Mouse (Mus musculus): ENCODE measurements around the gene Lypd6. TPM values are rescaled to one million over a fixed set of nuclear protein-coding genes. Genes with fewer than 3 reads are reported as not detected.

Lypd6 gene
- polyA plus RNA-seq, 1 experiment from 2014 or later: 8.8 TPM

DNA sequence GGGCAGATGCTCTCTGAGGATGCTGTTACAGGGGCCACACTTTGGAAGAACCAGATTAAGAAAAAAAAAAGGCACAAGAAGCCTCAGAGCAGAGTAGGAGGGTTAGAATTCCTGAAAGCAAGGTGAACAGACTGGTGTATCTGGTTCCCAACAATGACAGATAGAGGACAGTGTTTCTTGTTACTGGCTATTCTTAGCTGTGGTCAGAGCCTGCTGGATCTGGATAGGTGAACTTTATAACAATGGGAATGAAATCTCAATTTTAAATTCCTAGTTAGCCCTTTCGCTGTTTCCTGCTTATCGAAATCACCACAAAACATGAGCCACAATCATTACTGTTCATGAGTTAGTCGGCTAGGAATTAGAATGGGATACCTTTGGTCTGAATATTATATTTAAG, 93.8 kb downstream of the Lypd6 start:
- H3K4me1 ChIP-seq (ENCODE audit: control insufficient read depth, insufficient read depth, low read length): 0 out of 2 replicates have a peak, but pooled peaks cover 4% of the 10 kb centered on the region
- WGBS: 84% methylated on average over 3 of the region's 3 CpGs
- no peak overlapping the region for H3K27ac ChIP-seq (replicated peaks; ENCODE audit: low read depth, low read length)
- H3K9me3 ChIP-seq (ENCODE audit: control insufficient read depth, low read length): no peaks in the 10 kb centered on the region
- no peaks in the 10 kb centered on the region for H3K27me3 ChIP-seq (replicated peaks; ENCODE audit: control insufficient read depth, insufficient read depth, low read length)
- no peak overlapping the region for H3K4me2 ChIP-seq (ENCODE audit: low read depth, low read length)
- no peaks in the 10 kb centered on the region for H3K36me3 ChIP-seq (ENCODE audit: control insufficient read depth, insufficient read depth, low read length)
- H3K4me3 ChIP-seq (ENCODE audit: low read depth, low read length): no peak overlapping the region
- ATAC-seq (ENCODE audit: low read depth): no peak
- no peak for DNase-seq (ENCODE audit: low spot score)
- H3K9ac ChIP-seq (ENCODE audit: low read depth, low read length): no peak overlapping the region

DNA sequence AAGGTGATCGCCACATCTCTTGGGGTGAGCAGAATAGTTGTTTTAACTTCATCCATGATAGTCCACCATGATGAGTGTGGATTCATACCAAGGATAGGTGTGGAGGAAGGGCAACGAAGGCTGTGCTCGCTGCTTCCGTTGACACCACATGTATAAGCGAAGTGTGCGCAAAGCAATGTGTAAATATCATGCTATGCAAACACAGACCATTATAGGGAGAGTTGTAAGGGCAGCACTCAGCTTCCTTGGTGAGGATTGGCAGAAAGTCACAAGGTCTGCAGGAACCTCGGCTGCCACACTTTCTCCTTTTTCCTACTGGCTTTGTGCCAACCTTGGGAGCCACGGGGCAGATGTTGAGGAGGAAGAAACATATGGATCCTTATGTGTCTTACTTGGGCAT, 97.4 kb downstream of the Lypd6 start:
- ATAC-seq (ENCODE audit: low read depth): no peak
- 67% methylated on average over 8 of the region's 8 CpGs for WGBS
- DNase-seq (ENCODE audit: low spot score): no peak
- H3K27me3 ChIP-seq (replicated peaks; ENCODE audit: control insufficient read depth, insufficient read depth, low read length): no peaks in the 10 kb centered on the region
- H3K4me1 ChIP-seq (ENCODE audit: control insufficient read depth, insufficient read depth, low read length): 0 out of 2 replicates have a peak, but pooled peaks cover 4% of the 10 kb centered on the region
- no peak overlapping the region for H3K4me2 ChIP-seq (ENCODE audit: low read depth, low read length)
- H3K36me3 ChIP-seq (ENCODE audit: control insufficient read depth, insufficient read depth, low read length): no peaks in the 10 kb centered on the region
- no peak overlapping the region for H3K27ac ChIP-seq (replicated peaks; ENCODE audit: low read depth, low read length)
- no peaks in the 10 kb centered on the region for H3K9me3 ChIP-seq (ENCODE audit: control insufficient read depth, low read length)
- no peak overlapping the region for H3K9ac ChIP-seq (ENCODE audit: low read depth, low read length)
- H3K4me3 ChIP-seq (ENCODE audit: low read depth, low read length): no peak overlapping the region

DNA sequence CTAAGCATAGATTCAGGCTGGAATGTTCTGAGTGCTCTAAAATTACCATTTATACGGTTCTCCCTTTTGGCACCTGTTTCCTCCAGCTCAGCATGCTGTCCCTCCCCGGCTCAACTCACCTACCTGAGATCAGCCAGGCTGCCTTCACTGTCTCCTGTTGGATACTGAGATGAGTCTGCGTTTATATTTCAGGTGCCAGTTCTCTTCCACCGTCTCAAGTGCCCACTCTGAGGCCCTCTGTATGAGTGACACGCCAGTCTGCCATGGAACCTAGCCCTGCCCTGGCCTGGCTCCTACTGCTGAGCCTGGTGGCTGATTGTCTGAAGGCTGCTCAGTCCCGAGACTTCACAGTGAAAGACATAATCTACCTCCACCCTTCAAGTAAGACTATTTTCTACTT, 99.0 kb downstream of the Lypd6 start:
- H3K4me3 ChIP-seq (ENCODE audit: low read depth, low read length): no peak overlapping the region
- H3K27ac ChIP-seq (replicated peaks; ENCODE audit: low read depth, low read length): no peak overlapping the region
- H3K9ac ChIP-seq (ENCODE audit: low read depth, low read length): no peak overlapping the region
- DNase-seq (ENCODE audit: low spot score): no peak
- 0 out of 2 replicates have a peak, but pooled peaks cover 4% of the 10 kb centered on the region for H3K4me1 ChIP-seq (ENCODE audit: control insufficient read depth, insufficient read depth, low read length)
- no peaks in the 10 kb centered on the region for H3K36me3 ChIP-seq (ENCODE audit: control insufficient read depth, insufficient read depth, low read length)
- H3K9me3 ChIP-seq (ENCODE audit: control insufficient read depth, low read length): no peaks in the 10 kb centered on the region
- 0 out of 2 replicates have a peak, but pooled peaks have one; percentile 4 for ATAC-seq (ENCODE audit: low read depth)
- WGBS: 46% methylated on average over 6 of the region's 6 CpGs
- no peak overlapping the region for H3K4me2 ChIP-seq (ENCODE audit: low read depth, low read length)
- H3K27me3 ChIP-seq (replicated peaks; ENCODE audit: control insufficient read depth, insufficient read depth, low read length): no peaks in the 10 kb centered on the region

DNA sequence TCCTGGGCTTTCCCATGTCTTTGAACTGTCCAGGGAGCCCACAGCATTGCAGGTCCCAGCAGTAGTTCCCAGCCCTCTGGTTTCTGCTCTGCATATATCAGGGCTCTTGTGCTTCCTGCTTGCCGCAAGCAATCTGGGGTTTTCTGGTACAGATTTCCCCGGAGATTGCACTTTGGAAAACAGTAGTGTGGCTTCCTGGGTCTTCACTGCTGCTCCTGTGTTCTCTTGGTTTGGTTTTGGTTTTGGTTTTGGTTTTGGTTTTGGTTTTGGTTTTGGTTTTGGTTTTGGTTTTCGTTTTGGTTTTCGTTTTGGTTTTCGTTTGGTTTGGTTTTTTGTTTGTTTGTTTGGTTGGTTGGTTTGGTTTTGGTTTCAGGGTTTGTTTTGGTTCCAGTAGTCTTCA, 99.9 kb downstream of the Lypd6 start:
- no peaks in the 10 kb centered on the region for H3K36me3 ChIP-seq (ENCODE audit: control insufficient read depth, insufficient read depth, low read length)
- H3K9me3 ChIP-seq (ENCODE audit: control insufficient read depth, low read length): no peaks in the 10 kb centered on the region
- ATAC-seq (ENCODE audit: low read depth) (no peak), DNase-seq (ENCODE audit: low spot score) (no peak)
- no peak overlapping the region for H3K9ac ChIP-seq (ENCODE audit: low read depth, low read length)
- 0 out of 2 replicates have a peak, but pooled peaks cover 4% of the 10 kb centered on the region for H3K4me1 ChIP-seq (ENCODE audit: control insufficient read depth, insufficient read depth, low read length)
- no peak overlapping the region for H3K4me3 ChIP-seq (ENCODE audit: low read depth, low read length)
- 54% methylated on average over 5 of the region's 5 CpGs for WGBS
- no peaks in the 10 kb centered on the region for H3K27me3 ChIP-seq (replicated peaks; ENCODE audit: control insufficient read depth, insufficient read depth, low read length)
- no peak overlapping the region for H3K27ac ChIP-seq (replicated peaks; ENCODE audit: low read depth, low read length)
- H3K4me2 ChIP-seq (ENCODE audit: low read depth, low read length): no peak overlapping the region

DNA sequence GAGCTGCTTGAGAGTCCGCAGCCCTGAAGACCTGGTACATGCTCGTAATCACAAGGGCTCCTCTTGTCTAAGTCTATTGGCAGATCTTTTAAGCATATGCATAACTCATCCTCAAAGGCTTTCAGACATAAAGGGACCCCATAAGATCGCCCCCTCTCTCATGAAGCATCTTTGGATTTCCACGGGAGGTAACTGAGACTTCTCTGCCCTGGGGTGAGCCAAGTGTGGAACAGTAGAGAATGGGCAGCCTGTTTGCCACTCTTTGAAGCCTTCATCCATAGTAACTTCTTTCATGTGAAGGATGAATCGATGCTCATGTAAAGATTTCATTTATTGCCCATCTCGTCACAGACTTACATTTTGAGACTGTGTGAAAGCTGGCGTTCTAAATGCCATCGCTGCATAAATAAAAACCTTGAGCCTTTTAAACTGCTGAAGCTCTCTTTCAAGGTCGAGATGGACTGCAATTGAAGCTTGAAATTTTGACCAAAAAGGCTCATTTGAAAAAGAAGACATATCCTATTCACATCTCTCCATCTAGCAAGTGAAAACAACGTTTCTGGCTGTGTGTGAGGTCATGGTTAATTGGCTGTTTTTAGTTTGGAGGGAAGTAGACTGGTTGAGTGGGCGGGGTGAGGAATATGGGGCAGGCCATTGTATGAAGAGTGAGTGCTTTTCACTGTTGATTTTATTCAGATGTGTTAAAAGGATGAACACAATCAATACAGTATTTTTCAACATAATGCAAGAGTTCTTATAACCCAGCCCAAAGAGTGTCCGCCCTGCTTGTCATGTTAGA, 107.7 kb downstream of the Lypd6 start:
- ATAC-seq (ENCODE audit: low read depth): no peak
- H3K4me1 ChIP-seq (ENCODE audit: control insufficient read depth, insufficient read depth, low read length): peaks cover 4% of the 10 kb centered on the region; the same call in 1 of the 2 replicates
- H3K4me2 ChIP-seq (ENCODE audit: low read depth, low read length): no peak overlapping the region
- H3K36me3 ChIP-seq (ENCODE audit: control insufficient read depth, insufficient read depth, low read length): no peaks in the 10 kb centered on the region
- no peak overlapping the region for H3K9ac ChIP-seq (ENCODE audit: low read depth, low read length)
- H3K27ac ChIP-seq (replicated peaks; ENCODE audit: low read depth, low read length): no peak overlapping the region
- no peaks in the 10 kb centered on the region for H3K27me3 ChIP-seq (replicated peaks; ENCODE audit: control insufficient read depth, insufficient read depth, low read length)
- DNase-seq (ENCODE audit: low spot score): no peak
- 78% methylated on average over 12 of the region's 12 CpGs for WGBS
- H3K9me3 ChIP-seq (ENCODE audit: control insufficient read depth, low read length): no peaks in the 10 kb centered on the region
- H3K4me3 ChIP-seq (ENCODE audit: low read depth, low read length): no peak overlapping the region

DNA sequence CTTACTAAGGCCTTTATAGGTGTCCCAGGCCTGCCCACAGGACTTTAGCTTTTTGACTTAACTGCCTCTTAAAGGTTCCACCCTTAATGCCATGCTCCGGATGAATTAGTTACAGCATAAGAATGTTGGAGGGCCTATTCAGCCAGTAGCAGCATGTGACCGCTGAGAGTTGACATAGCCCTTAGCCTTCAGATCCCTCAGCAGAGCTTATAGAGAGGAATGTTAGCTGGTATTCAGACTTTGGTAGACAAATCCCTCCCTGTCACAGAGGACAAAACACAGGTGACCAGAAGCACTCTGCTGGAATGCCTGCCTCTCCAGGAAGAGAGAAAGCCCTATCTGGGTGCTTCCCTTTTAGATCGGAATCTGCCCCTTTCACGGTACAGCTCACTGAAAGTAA, 109.5 kb downstream of the Lypd6 start:
- no peaks in the 10 kb centered on the region for H3K36me3 ChIP-seq (ENCODE audit: control insufficient read depth, insufficient read depth, low read length)
- peaks cover 4% of the 10 kb centered on the region; the same call in 1 of the 2 replicates for H3K4me1 ChIP-seq (ENCODE audit: control insufficient read depth, insufficient read depth, low read length)
- DNase-seq (ENCODE audit: low spot score) (no peak), ATAC-seq (ENCODE audit: low read depth) (peak; percentile 50; the same call in 1 of the 2 replicates)
- H3K27me3 ChIP-seq (replicated peaks; ENCODE audit: control insufficient read depth, insufficient read depth, low read length): no peaks in the 10 kb centered on the region
- H3K4me3 ChIP-seq (ENCODE audit: low read depth, low read length): no peak overlapping the region
- no peak overlapping the region for H3K4me2 ChIP-seq (ENCODE audit: low read depth, low read length)
- WGBS: 31% methylated on average over 4 of the region's 4 CpGs
- H3K9ac ChIP-seq (ENCODE audit: low read depth, low read length): no peak overlapping the region
- no peak overlapping the region for H3K27ac ChIP-seq (replicated peaks; ENCODE audit: low read depth, low read length)
- H3K9me3 ChIP-seq (ENCODE audit: control insufficient read depth, low read length): no peaks in the 10 kb centered on the region

- no peak for ATAC-seq (ENCODE audit: low read depth)
- 72% methylated on average over 5 of the region's 5 CpGs for WGBS
Measured at GRCm38 (mm10) chr2:50179164-50179563, 112.9 kb downstream of the Lypd6 start.

DNA sequence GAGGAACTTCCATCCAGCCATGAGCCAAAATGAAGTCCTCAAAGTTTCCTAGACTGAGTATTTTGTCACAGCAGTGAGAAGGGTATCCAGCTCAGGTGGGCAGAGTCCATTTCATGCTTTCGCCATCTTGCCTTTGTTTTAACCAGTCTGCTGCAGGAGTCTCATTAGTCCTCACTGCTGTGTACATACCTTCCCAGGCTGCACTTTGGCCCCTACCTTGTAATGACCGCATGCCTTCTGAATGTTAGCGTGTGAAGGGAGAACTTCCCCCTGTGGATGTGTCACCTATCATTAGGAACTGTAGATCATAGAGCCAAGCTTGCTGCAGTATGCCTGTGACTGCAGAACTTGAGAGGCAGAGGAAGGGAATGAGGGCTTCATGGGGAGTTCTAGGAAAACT, 114.2 kb downstream of the Lypd6 start:
- H3K9me3 ChIP-seq (ENCODE audit: control insufficient read depth, low read length): no peaks in the 10 kb centered on the region
- 88% methylated on average over 3 of the region's 3 CpGs for WGBS

More at GRCm38 (mm10) chr2:50179164-50179563, 112.9 kb downstream of the Lypd6 start:
- Histone ChIP-seq H3K36me3 (ENCODE audit: control insufficient read depth, insufficient read depth, low read length) (no peaks in the 10 kb centered on the region), H3K27me3 (replicated peaks; ENCODE audit: control insufficient read depth, insufficient read depth, low read length) (no peaks in the 10 kb centered on the region), H3K9me3 (ENCODE audit: control insufficient read depth, low read length) (no peaks in the 10 kb centered on the region), H3K27ac (replicated peaks; ENCODE audit: low read depth, low read length) (no peak overlapping the region), H3K4me3 (ENCODE audit: low read depth, low read length) (no peak overlapping the region), H3K9ac (ENCODE audit: low read depth, low read length) (no peak overlapping the region), H3K4me2 (ENCODE audit: low read depth, low read length) (no peak overlapping the region), H3K4me1 (ENCODE audit: control insufficient read depth, insufficient read depth, low read length) (peaks cover 5% of the 10 kb centered on the region; the same call in 1 of the 2 replicates)
- DNase-seq (ENCODE audit: low spot score): no peak

GRCm38 (mm10) chr2:50181332-50181731, 115.1 kb downstream of the Lypd6 start:
- 77% methylated on average over 3 of the region's 3 CpGs for WGBS

More for the DNA sequence above, 114.2 kb downstream of the Lypd6 start:
- Histone ChIP-seq H3K27ac (replicated peaks; ENCODE audit: low read depth, low read length) (no peak overlapping the region), H3K4me3 (ENCODE audit: low read depth, low read length) (no peak overlapping the region), H3K9ac (ENCODE audit: low read depth, low read length) (no peak overlapping the region), H3K27me3 (replicated peaks; ENCODE audit: control insufficient read depth, insufficient read depth, low read length) (no peaks in the 10 kb centered on the region), H3K36me3 (ENCODE audit: control insufficient read depth, insufficient read depth, low read length) (no peaks in the 10 kb centered on the region), H3K4me2 (ENCODE audit: low read depth, low read length) (no peak overlapping the region), H3K4me1 (ENCODE audit: control insufficient read depth, insufficient read depth, low read length) (peaks cover 9% of the 10 kb centered on the region; the same call in 1 of the 2 replicates)
- ATAC-seq (ENCODE audit: low read depth) (no peak), DNase-seq (ENCODE audit: low spot score) (no peak)

More at GRCm38 (mm10) chr2:50181332-50181731, 115.1 kb downstream of the Lypd6 start:
- ATAC-seq (ENCODE audit: low read depth): no peak
- Histone ChIP-seq H3K9ac (ENCODE audit: low read depth, low read length) (no peak overlapping the region), H3K36me3 (ENCODE audit: control insufficient read depth, insufficient read depth, low read length) (no peaks in the 10 kb centered on the region), H3K4me3 (ENCODE audit: low read depth, low read length) (no peak overlapping the region), H3K27me3 (replicated peaks; ENCODE audit: control insufficient read depth, insufficient read depth, low read length) (no peaks in the 10 kb centered on the region), H3K4me1 (ENCODE audit: control insufficient read depth, insufficient read depth, low read length) (peaks cover 5% of the 10 kb centered on the region; the same call in 1 of the 2 replicates), H3K9me3 (ENCODE audit: control insufficient read depth, low read length) (no peaks in the 10 kb centered on the region), H3K4me2 (ENCODE audit: low read depth, low read length) (no peak overlapping the region), H3K27ac (replicated peaks; ENCODE audit: low read depth, low read length) (no peak overlapping the region)
- no peak for DNase-seq (ENCODE audit: low spot score)
